Mouse (Mus musculus) liver, embryonic 16.5 days (tissue): Measurements from ENCODE around the gene Zfp866. TPM values are rescaled to one million over a fixed set of nuclear protein-coding genes. Genes with fewer than 3 reads are reported as not detected.
A peak's percentile ranks its signal among the peaks of the same experiment; 100 is the strongest.

Experiments used
- ATAC-seq: fragments of 200-750 bp; cut with Nextera tagmentation; 2 replicates; pipeline ENCODE4 v1.8.0; 2017; ENCODE audit warnings: low read depth, mild to moderate bottlenecking, moderate number of reproducible peaks, moderate library complexity
- H3K27ac ChIP-seq: fragments of 300-500 bp; sonication (generic); 2 replicates; pipeline ENCODE4 v1.5.1; 2014; ENCODE audit warnings: mild to moderate bottlenecking, low read length
- H3K27me3 ChIP-seq: fragments of 300-500 bp; sonication (generic); 2 replicates; pipeline ENCODE4 v1.6.1; 2014; ENCODE audit warnings: low read depth, low read length, mixed read lengths; ENCODE audit not compliant: control insufficient read depth, insufficient read depth
- H3K36me3 ChIP-seq: fragments of 300-500 bp; sonication (generic); 2 replicates; pipeline ENCODE4 v1.6.1; 2014; ENCODE audit warnings: mild to moderate bottlenecking; ENCODE audit not compliant: control insufficient read depth, insufficient read depth
- H3K4me1 ChIP-seq: fragments of 300-500 bp; sonication (generic); 2 replicates; pipeline ENCODE4 v1.6.1; 2014; ENCODE audit warnings: low read depth, low read length, mixed read lengths; ENCODE audit not compliant: control insufficient read depth
- H3K4me2 ChIP-seq: fragments of 300-500 bp; sonication (generic); 2 replicates; pipeline ENCODE4 v1.6.1; 2014; ENCODE audit warnings: low read depth, low read length, mixed read lengths
- H3K4me3 ChIP-seq: fragments of 300-500 bp; sonication (generic); 2 replicates; pipeline ENCODE4 v1.5.1; 2014; ENCODE audit warnings: low read depth, mild to moderate bottlenecking, low read length
- H3K9ac ChIP-seq: fragments of 300-500 bp; sonication (generic); 2 replicates; pipeline ENCODE4 v1.6.1; 2014; ENCODE audit warnings: low read depth, low read length
- H3K9me3 ChIP-seq: fragments of 300-500 bp; sonication (generic); replicated peaks from 2 replicates; pipeline ENCODE4 v1.6.1; 2016; ENCODE audit warnings: low read length; ENCODE audit not compliant: control insufficient read depth
- WGBS: fragments of 180-500 bp; shearing (Covaris S2); extraction: QIAGEN DNeasy Blood & Tissue Kit; methylation state at CpG from one replicate; pipeline ENCODE4 v1.1.7; 2014; ENCODE audit not compliant: insufficient replicate concordance; 5-methylcytosine and 5-hydroxymethylcytosine counted together
- polyA plus RNA-seq: library from polyadenylated mRNA; unstranded; fragments of >200 nt; fragmentation: Nextera tagmentation; extraction: Ambion mirVana; gene quantifications from 2 replicates; pipeline ENCODE4 v1.2.1, GENCODE M21; 2015

The Zfp866 gene
- polyA plus RNA-seq, 1 experiment from 2014 or later = 8.6 TPM

GRCm38 (mm10) chr8:69761814-69762445 lies 29.0 kb downstream of the Zfp866 start:
- WGBS = 86% methylated on average over 4 of the region's 4 CpGs
- Histone ChIP-seq H3K27ac (no peak overlapping the region), H3K36me3 (peaks cover 37% of the 10 kb centered on the region)

GRCm38 (mm10) chr8:69758316-69758715 lies 32.7 kb downstream of the Zfp866 start:
- Histone ChIP-seq H3K27ac (no peak overlapping the region), H3K9me3 (no peaks in the 10 kb centered on the region), H3K36me3 (peaks cover 10% of the 10 kb centered on the region), H3K27me3 (no peaks in the 10 kb centered on the region), H3K4me1 (peaks cover 6% of the 10 kb centered on the region; the same call in 1 of the 2 replicates), H3K4me3 (no peak overlapping the region), H3K4me2 (no peak overlapping the region), H3K9ac (no peak overlapping the region)
- 81% methylated on average over 5 of the region's 5 CpGs for whole genome bisulfite sequencing
- no peak for ATAC-seq

More at GRCm38 (mm10) chr8:69761814-69762445, 29.0 kb downstream of the Zfp866 start:
- no peaks in the 10 kb centered on the region for H3K9me3 ChIP-seq
- no peak overlapping the region for H3K4me3 ChIP-seq
- H3K4me1 ChIP-seq = no peaks in the 10 kb centered on the region
- no peaks in the 10 kb centered on the region for H3K27me3 ChIP-seq
- H3K4me2 ChIP-seq = no peak overlapping the region
- H3K9ac ChIP-seq = no peak overlapping the region
- ATAC-seq = no peak

- ATAC-seq = no peak
- Histone ChIP-seq H3K9me3 (no peaks in the 10 kb centered on the region), H3K4me2 (no peak overlapping the region), H3K27ac (peak overlapping the region; percentile 63), H3K4me3 (no peak overlapping the region), H3K27me3 (no peaks in the 10 kb centered on the region), H3K36me3 (0 out of 2 replicates have a peak, but pooled peaks cover 2% of the 10 kb centered on the region), H3K4me1 (peaks cover 29% of the 10 kb centered on the region), H3K9ac (no peak overlapping the region)
- 43% methylated on average over 2 of the region's 2 CpGs for WGBS
Measured at GRCm38 (mm10) chr8:69752437-69752836, 38.5 kb downstream of the Zfp866 start.

GRCm38 (mm10) chr8:69749544-69750454 lies 41.2 kb downstream of the Zfp866 start, which contains the start of gene Zfp963:
Gene Zfp963, minus strand, starts transcription at chr8:69749970.
- ATAC-seq = peak; percentile 98
- H3K4me3 ChIP-seq = peak within 1 kb of the TSS; percentile 79
- H3K4me2 ChIP-seq = peak within 1 kb of the TSS; percentile 78
- no peaks in the 10 kb centered on the region for H3K36me3 ChIP-seq
- WGBS = 3% methylated on average over 48 of the region's 48 CpGs
- no peaks in the 10 kb centered on the region for H3K9me3 ChIP-seq
- H3K27ac ChIP-seq = peak within 1 kb of the TSS; percentile 99
- peaks cover 29% of the 10 kb centered on the region for H3K4me1 ChIP-seq
- H3K27me3 ChIP-seq = no peaks in the 10 kb centered on the region
- peak within 1 kb of the TSS; percentile 94 for H3K9ac ChIP-seq

- ATAC-seq = no peak
- no peaks in the 10 kb centered on the region for H3K9me3 ChIP-seq
- 0 out of 2 replicates have a peak, but pooled peaks cover 2% of the 10 kb centered on the region for H3K36me3 ChIP-seq
- no peak overlapping the region for H3K9ac ChIP-seq
- H3K4me3 ChIP-seq = no peak overlapping the region
- H3K27ac ChIP-seq = no peak overlapping the region
- H3K27me3 ChIP-seq = no peaks in the 10 kb centered on the region
- no peak overlapping the region for H3K4me2 ChIP-seq
- H3K4me1 ChIP-seq = no peaks in the 10 kb centered on the region
- 62% methylated on average over 2 of the region's 2 CpGs for WGBS
Measured at GRCm38 (mm10) chr8:69741231-69741630, 49.7 kb downstream of the Zfp866 start.

- ATAC-seq = no peak
- H3K4me2 ChIP-seq = no peak overlapping the region
- no peaks in the 10 kb centered on the region for H3K9me3 ChIP-seq
- H3K4me1 ChIP-seq = no peaks in the 10 kb centered on the region
- H3K27me3 ChIP-seq = no peaks in the 10 kb centered on the region
- 0 out of 2 replicates have a peak, but pooled peaks cover 2% of the 10 kb centered on the region for H3K36me3 ChIP-seq
- H3K4me3 ChIP-seq = no peak overlapping the region
- 65% methylated on average over 6 of the region's 6 CpGs for WGBS
- no peak overlapping the region for H3K27ac ChIP-seq
- H3K9ac ChIP-seq = no peak overlapping the region
Measured at GRCm38 (mm10) chr8:69740763-69741162, 50.2 kb downstream of the Zfp866 start.

GRCm38 (mm10) chr8:69735495-69735894 lies 55.5 kb downstream of the Zfp866 start:
- WGBS = 49% methylated on average over 1 of the region's 1 CpGs
- ATAC-seq = peak; percentile 63
- H3K4me2 ChIP-seq = no peak overlapping the region
- no peaks in the 10 kb centered on the region for H3K4me1 ChIP-seq
- no peaks in the 10 kb centered on the region for H3K36me3 ChIP-seq
- no peak overlapping the region for H3K4me3 ChIP-seq
- H3K27me3 ChIP-seq = no peaks in the 10 kb centered on the region
- no peak overlapping the region for H3K9ac ChIP-seq
- no peaks in the 10 kb centered on the region for H3K9me3 ChIP-seq
- H3K27ac ChIP-seq = no peak overlapping the region

- H3K27ac ChIP-seq = peak overlapping the region; percentile 71
- no peak for ATAC-seq
- no peaks in the 10 kb centered on the region for H3K27me3 ChIP-seq
- 35% methylated on average over 5 of the region's 5 CpGs for WGBS
- H3K36me3 ChIP-seq = peaks cover 7% of the 10 kb centered on the region; the same call in 1 of the 2 replicates
- H3K9ac ChIP-seq = peak overlapping the region; percentile 36
- peaks cover 13% of the 10 kb centered on the region for H3K4me1 ChIP-seq
- peak overlapping the region; percentile 76 for H3K4me2 ChIP-seq
- no peaks in the 10 kb centered on the region for H3K9me3 ChIP-seq
- H3K4me3 ChIP-seq = peak overlapping the region; percentile 100
Measured at GRCm38 (mm10) chr8:69717232-69717580, 73.8 kb downstream of the Zfp866 start.
